Mouse (Mus musculus) kidney, embryonic 16.5 days (tissue): ENCODE data around the gene Fbxo31. TPM values are rescaled to one million over a fixed set of nuclear protein-coding genes. Genes with fewer than 3 reads are reported as not detected.
A peak's percentile ranks its signal among the peaks of the same experiment; 100 is the strongest.

ENCODE experiments used
- ATAC-seq: fragments of 200-750 bp; cut with Nextera tagmentation; 2 replicates; pipeline ENCODE4 v1.8.0; 2017; ENCODE audit warnings: moderate TSS enrichment; ENCODE audit not compliant: low FRiP score, low TSS enrichment
- H3K27ac ChIP-seq: fragments of 300-500 bp; sonication (generic); 2 replicates; pipeline ENCODE4 v1.5.1; 2014; ENCODE audit warnings: low read length
- H3K27me3 ChIP-seq: fragments of 300-500 bp; sonication (generic); 2 replicates; pipeline ENCODE4 v1.6.1; 2014; ENCODE audit warnings: low read length, control low read depth, mixed read lengths; ENCODE audit not compliant: insufficient read depth
- H3K36me3 ChIP-seq: fragments of 300-500 bp; sonication (generic); 2 replicates; pipeline ENCODE4 v1.6.1; 2014; ENCODE audit warnings: low read length, control low read depth, mixed read lengths; ENCODE audit not compliant: insufficient read depth
- H3K4me1 ChIP-seq: fragments of 300-500 bp; sonication (generic); 2 replicates; pipeline ENCODE4 v1.6.1; 2014; ENCODE audit warnings: low read length, control low read depth, mixed read lengths; ENCODE audit not compliant: insufficient read depth
- H3K4me2 ChIP-seq: fragments of 300-500 bp; sonication (generic); replicated peaks from 2 replicates; pipeline ENCODE4 v1.6.1; 2014; ENCODE audit warnings: low read depth, low read length
- H3K4me3 ChIP-seq: fragments of 300-500 bp; sonication (generic); 2 replicates; pipeline ENCODE4 v1.5.1; 2014; ENCODE audit warnings: mild to moderate bottlenecking, low read length
- H3K9ac ChIP-seq: fragments of 300-500 bp; sonication (generic); replicated peaks from 2 replicates; pipeline ENCODE4 v1.6.1; 2014; ENCODE audit warnings: low read length
- H3K9me3 ChIP-seq: fragments of 300-500 bp; sonication (generic); 2 replicates; pipeline ENCODE4 v1.6.1; 2016; ENCODE audit warnings: low read length, control low read depth
- WGBS: fragments of 180-500 bp; shearing (Covaris S2); extraction: QIAGEN DNeasy Blood & Tissue Kit; methylation state at CpG from one replicate; pipeline ENCODE4 v1.1.7; 2014; 5-methylcytosine and 5-hydroxymethylcytosine counted together
- polyA plus RNA-seq: library from polyadenylated mRNA; unstranded; fragments of >200 nt; fragmentation: Nextera tagmentation; extraction: Ambion mirVana; gene quantifications from 2 replicates; pipeline ENCODE4 v1.2.1, GENCODE M21; 2015

Fbxo31 gene
- polyA plus RNA-seq, 1 experiment from 2014 or later: 14.7 TPM

- ATAC-seq: peak; percentile 77
- Histone ChIP-seq H3K4me1 (peaks cover 19% of the 10 kb centered on the region), H3K27me3 (no peaks in the 10 kb centered on the region), H3K4me3 (no peak overlapping the region), H3K9me3 (no peaks in the 10 kb centered on the region), H3K9ac (no peak overlapping the region), H3K27ac (no peak overlapping the region), H3K36me3 (no peaks in the 10 kb centered on the region), H3K4me2 (no peak overlapping the region)
- WGBS: 36% methylated on average over 3 of the region's 3 CpGs
Observed at GRCm38 (mm10) chr8:121573275-121573674, 5.3 kb downstream of the Fbxo31 start.

- ATAC-seq: no peak
- WGBS: 69% methylated on average over 7 of the region's 7 CpGs
- H3K27me3 ChIP-seq: no peaks in the 10 kb centered on the region
Observed at GRCm38 (mm10) chr8:121572121-121572520, 6.5 kb downstream of the Fbxo31 start.

GRCm38 (mm10) chr8:121570801-121571200, 7.8 kb downstream of the Fbxo31 start:
- H3K9ac ChIP-seq: no peak overlapping the region
- no peaks in the 10 kb centered on the region for H3K9me3 ChIP-seq
- no peaks in the 10 kb centered on the region for H3K27me3 ChIP-seq
- ATAC-seq: no peak
- H3K4me1 ChIP-seq: peaks cover 5% of the 10 kb centered on the region; the same call in 1 of the 2 replicates
- H3K27ac ChIP-seq: no peak overlapping the region
- 80% methylated on average over 17 of the region's 17 CpGs for WGBS
- H3K36me3 ChIP-seq: no peaks in the 10 kb centered on the region
- no peak overlapping the region for H3K4me2 ChIP-seq
- H3K4me3 ChIP-seq: no peak overlapping the region

More at GRCm38 (mm10) chr8:121572121-121572520, 6.5 kb downstream of the Fbxo31 start:
- Histone ChIP-seq H3K4me2 (no peak overlapping the region), H3K36me3 (no peaks in the 10 kb centered on the region), H3K9ac (no peak overlapping the region), H3K27ac (no peak overlapping the region), H3K4me3 (no peak overlapping the region), H3K4me1 (peaks cover 10% of the 10 kb centered on the region), H3K9me3 (no peaks in the 10 kb centered on the region)

GRCm38 (mm10) chr8:121570335-121570734, 8.3 kb downstream of the Fbxo31 start:
- 78% methylated on average over 21 of the region's 21 CpGs for WGBS

GRCm38 (mm10) chr8:121568321-121568720, 10.3 kb downstream of the Fbxo31 start:
- Histone ChIP-seq H3K4me3 (no peak overlapping the region), H3K4me2 (no peak overlapping the region), H3K36me3 (no peaks in the 10 kb centered on the region), H3K27me3 (no peaks in the 10 kb centered on the region), H3K27ac (no peak overlapping the region), H3K9me3 (no peaks in the 10 kb centered on the region), H3K4me1 (0 out of 2 replicates have a peak, but pooled peaks cover 5% of the 10 kb centered on the region), H3K9ac (no peak overlapping the region)
- WGBS: 62% methylated on average over 6 of the region's 6 CpGs
- no peak for ATAC-seq

More at GRCm38 (mm10) chr8:121570335-121570734, 8.3 kb downstream of the Fbxo31 start:
- no peak overlapping the region for H3K4me2 ChIP-seq
- no peak overlapping the region for H3K9ac ChIP-seq
- ATAC-seq: no peak
- no peak overlapping the region for H3K4me3 ChIP-seq
- no peaks in the 10 kb centered on the region for H3K27me3 ChIP-seq
- no peak overlapping the region for H3K27ac ChIP-seq
- H3K9me3 ChIP-seq: no peaks in the 10 kb centered on the region
- peaks cover 5% of the 10 kb centered on the region; the same call in 1 of the 2 replicates for H3K4me1 ChIP-seq
- no peaks in the 10 kb centered on the region for H3K36me3 ChIP-seq

GRCm38 (mm10) chr8:121563701-121564100, 14.9 kb downstream of the Fbxo31 start:
- Histone ChIP-seq H3K4me2 (no peak overlapping the region), H3K9me3 (no peaks in the 10 kb centered on the region), H3K27ac (no peak overlapping the region), H3K4me3 (no peak overlapping the region), H3K27me3 (no peaks in the 10 kb centered on the region), H3K9ac (no peak overlapping the region), H3K4me1 (0 out of 2 replicates have a peak, but pooled peaks cover 5% of the 10 kb centered on the region), H3K36me3 (peaks cover 8% of the 10 kb centered on the region)
- no peak for ATAC-seq
- WGBS: 76% methylated on average over 6 of the region's 6 CpGs

- no peaks in the 10 kb centered on the region for H3K27me3 ChIP-seq
- 69% methylated on average over 9 of the region's 9 CpGs for WGBS
- H3K9ac ChIP-seq: no peak overlapping the region
- no peak overlapping the region for H3K4me3 ChIP-seq
- no peak overlapping the region for H3K4me2 ChIP-seq
- H3K9me3 ChIP-seq: no peaks in the 10 kb centered on the region
- H3K4me1 ChIP-seq: 0 out of 2 replicates have a peak, but pooled peaks cover 5% of the 10 kb centered on the region
- no peak overlapping the region for H3K27ac ChIP-seq
- ATAC-seq: 0 out of 2 replicates have a peak, but pooled peaks have one; percentile 33
- peaks cover 11% of the 10 kb centered on the region for H3K36me3 ChIP-seq
Observed at GRCm38 (mm10) chr8:121562941-121563351, 15.7 kb downstream of the Fbxo31 start.

GRCm38 (mm10) chr8:121561636-121562345, 16.8 kb downstream of the Fbxo31 start:
- H3K36me3 ChIP-seq: peaks cover 11% of the 10 kb centered on the region
- no peak overlapping the region for H3K27ac ChIP-seq
- H3K9me3 ChIP-seq: no peaks in the 10 kb centered on the region
- H3K4me2 ChIP-seq: no peak overlapping the region
- no peak overlapping the region for H3K4me3 ChIP-seq
- WGBS: 78% methylated on average over 16 of the region's 16 CpGs
- 0 out of 2 replicates have a peak, but pooled peaks cover 5% of the 10 kb centered on the region for H3K4me1 ChIP-seq
- H3K9ac ChIP-seq: no peak overlapping the region
- no peak for ATAC-seq
- no peaks in the 10 kb centered on the region for H3K27me3 ChIP-seq

GRCm38 (mm10) chr8:121560432-121561100, 18.0 kb downstream of the Fbxo31 start:
- H3K36me3 ChIP-seq: peaks cover 11% of the 10 kb centered on the region
- H3K9me3 ChIP-seq: no peaks in the 10 kb centered on the region
- no peak overlapping the region for H3K4me3 ChIP-seq
- 92% methylated on average over 7 of the region's 7 CpGs for WGBS
- ATAC-seq: no peak
- no peaks in the 10 kb centered on the region for H3K27me3 ChIP-seq
- no peak overlapping the region for H3K9ac ChIP-seq
- H3K27ac ChIP-seq: no peak overlapping the region
- H3K4me2 ChIP-seq: no peak overlapping the region
- no peaks in the 10 kb centered on the region for H3K4me1 ChIP-seq

- Histone ChIP-seq H3K4me3 (no peak overlapping the region), H3K36me3 (peaks cover 16% of the 10 kb centered on the region), H3K9me3 (no peaks in the 10 kb centered on the region), H3K27ac (no peak overlapping the region), H3K27me3 (no peaks in the 10 kb centered on the region), H3K4me1 (no peaks in the 10 kb centered on the region), H3K9ac (no peak overlapping the region), H3K4me2 (no peak overlapping the region)
- WGBS: 92% methylated on average over 12 of the region's 12 CpGs
- ATAC-seq: no peak
Observed at GRCm38 (mm10) chr8:121559801-121560200, 18.8 kb downstream of the Fbxo31 start.
